Mouse (Mus musculus) cerebellum, postnatal 10 days (tissue): ENCODE measurements at regions not wholly inside any gene's neighbourhood (a gene's known extent, or its start where the extent isn't known, plus 50 kb on each side); places are given as distances from the start of the nearest gene placed in this dataset.

ENCODE experiments used
- DNase-seq, 2 experiments: peaks; one replicate each; pipeline ENCODE4 v3.0.0; 2021; ENCODE audit warnings: mixed read lengths in 2 of 2

DNA sequence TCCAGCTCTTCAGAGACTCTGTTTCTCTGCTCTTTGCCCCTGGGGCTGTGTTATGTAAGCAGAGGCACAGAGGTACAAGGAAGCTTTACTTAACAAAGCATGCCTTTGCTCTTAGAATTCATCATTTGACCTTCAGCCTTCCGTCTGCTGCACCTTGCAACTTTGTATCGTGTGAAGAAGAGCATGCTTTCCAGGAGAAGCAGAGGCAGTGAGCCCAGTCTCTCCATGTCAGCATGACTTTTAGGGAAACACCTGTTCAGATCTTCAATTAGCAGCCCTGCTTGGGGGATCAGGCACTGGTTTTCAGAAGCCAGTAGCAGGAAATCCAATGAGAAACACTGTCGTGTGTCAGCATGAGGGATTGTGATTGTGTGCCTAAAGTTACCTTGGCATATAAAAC is 226.7 kb downstream of the Abcc12 start:
- DNase-seq, result peak; percentile 43 to 50

DNA sequence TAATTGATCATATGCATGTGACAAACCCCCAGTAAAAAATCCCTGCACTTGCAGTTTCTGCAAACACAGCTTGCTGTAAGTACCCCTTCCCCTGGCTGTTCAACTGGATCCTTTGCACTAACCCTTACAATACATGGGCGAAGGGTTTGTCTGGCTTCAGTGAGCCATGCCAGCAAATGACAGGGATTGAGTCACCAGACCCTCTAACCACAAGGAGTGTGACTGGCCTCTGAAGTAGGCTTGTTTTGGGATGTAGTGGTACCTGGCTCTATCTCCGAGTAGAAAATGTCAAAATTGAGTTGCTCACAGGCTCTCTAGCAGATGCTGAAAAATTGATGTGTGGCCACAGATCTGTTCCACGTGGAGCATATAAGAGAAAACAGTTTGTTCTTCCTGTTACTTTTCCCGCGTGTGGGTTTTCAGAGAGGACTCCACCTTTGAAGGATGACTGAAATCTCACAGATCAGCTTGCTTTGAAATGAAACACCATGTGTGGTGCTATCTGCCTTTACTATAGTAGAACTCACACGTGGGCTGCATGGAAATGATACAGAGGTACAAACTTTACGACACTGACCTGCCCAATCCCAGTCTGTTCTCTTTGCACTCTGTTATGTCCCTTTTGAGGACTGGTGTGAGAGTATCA is 228.8 kb downstream of the Abcc12 start:
- DNase-seq, result no peak

GRCm38 (mm10) chr8:86350128-86350527 is 230.4 kb downstream of the Abcc12 start:
- DNase-seq, result no peak

GRCm38 (mm10) chr8:86342016-86342684 is 238.3 kb downstream of the Abcc12 start:
- no peak for DNase-seq

DNA sequence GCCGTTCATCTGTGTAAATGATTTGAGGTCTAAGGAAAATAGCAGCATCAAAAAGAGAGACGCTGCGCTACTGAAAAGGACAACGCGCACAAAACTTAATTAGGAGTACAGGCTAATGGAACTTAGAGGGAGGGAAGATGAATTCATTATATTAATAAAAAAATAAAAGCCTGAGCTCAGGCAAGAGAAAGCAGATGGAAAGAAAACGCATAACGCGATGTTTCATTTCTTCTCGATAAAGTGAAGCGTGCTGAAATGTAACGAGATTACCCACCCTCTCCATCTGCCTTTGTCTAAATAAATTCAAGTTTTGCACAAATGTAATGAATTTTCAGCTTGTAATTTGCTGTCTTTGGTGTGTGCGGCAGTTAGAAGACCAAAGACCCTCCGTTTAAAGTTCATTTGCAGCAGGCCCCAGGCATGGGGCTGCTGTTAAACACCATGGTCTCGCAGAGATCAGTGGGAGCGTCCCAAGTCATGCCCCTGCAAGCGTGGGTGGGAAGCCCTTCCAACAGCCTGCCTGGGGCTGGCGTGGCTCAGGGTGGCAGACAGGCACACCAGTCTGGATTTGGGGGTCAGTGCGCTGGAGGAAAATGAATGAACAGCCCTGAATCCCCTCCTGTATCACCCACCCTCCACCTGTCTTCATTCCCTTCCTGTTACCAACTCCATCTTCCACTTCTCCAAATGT is 241.8 kb downstream of the Abcc12 start:
- peak in 1 of 2 experiments; percentile 16 for DNase-seq

GRCm38 (mm10) chr8:86331383-86331782 is 249.1 kb downstream of the Abcc12 start:
- no peak for DNase-seq

- DNase-seq, result peak; percentile 59 to 67
These were observed 251.9 kb downstream of the Abcc12 start for GRCm38 (mm10) chr8:86328626-86329025.

DNA sequence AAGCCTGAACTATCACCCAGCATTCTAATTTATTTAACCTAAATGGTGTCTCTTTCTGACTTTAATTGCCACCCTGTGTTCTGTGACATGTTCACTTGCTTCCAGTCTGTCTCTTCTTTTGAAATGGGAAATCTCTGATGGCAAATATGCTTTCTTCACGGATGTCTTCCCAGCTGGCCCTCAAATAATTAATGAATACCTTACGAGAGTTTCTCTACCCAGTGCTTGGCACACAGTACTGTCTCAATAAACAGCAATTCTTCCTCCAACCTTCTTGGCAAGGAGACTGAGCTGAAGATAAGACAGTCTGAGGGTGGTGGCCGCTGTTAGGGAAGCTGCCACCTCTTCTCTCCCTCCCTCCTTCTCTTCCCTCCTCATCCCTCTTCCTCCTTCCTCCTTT is 252.5 kb downstream of the Abcc12 start:
- DNase-seq, result no peak

DNA sequence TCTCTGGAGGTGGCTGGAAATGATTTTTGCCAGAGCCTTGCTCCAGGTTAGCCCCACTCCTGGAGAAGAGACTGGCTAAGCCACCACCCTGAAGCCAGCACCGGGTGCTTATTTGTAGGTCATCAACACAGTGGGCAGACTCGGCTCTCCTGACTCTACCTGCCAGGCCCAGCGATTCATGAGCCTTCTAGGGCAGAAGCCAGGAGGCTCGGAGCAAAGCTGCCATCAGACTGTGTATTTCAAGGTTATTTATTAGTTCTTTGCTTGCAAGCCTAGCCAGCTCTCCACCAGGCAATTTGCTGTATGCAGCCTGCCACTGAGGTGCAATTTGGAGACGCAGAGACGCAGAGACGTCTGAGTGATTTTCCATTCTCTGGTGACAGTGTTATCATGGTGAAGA is 255.4 kb downstream of the Abcc12 start:
- DNase-seq, result peak in 1 of 2 experiments; percentile 45

GRCm38 (mm10) chr8:86324542-86324941 is 255.9 kb downstream of the Abcc12 start:
- DNase-seq, result no peak

GRCm38 (mm10) chr8:86323823-86324222 is 256.7 kb downstream of the Abcc12 start:
- DNase-seq, result no peak

GRCm38 (mm10) chr8:86322494-86322893 is 258.0 kb downstream of the Abcc12 start:
- DNase-seq, result no peak

DNA sequence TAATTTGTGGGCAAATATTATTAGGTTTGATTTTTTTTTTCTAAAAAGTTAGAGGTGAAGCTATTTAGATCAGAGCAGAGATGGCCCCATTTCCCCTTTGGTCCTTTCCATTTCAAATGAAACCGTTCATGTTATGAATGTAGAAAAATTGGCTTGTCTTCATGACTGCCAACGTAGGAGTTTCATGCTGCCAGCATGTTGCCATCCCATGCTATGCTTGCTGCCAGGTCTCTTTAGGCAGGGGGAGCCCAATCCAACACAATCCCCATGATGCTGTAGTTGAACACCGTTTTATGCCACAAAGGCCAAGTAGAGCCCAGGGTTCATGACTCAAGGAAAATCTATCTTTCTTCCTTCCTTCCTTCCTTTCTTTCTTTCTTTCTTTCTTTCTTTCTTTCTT is 259.5 kb downstream of the Abcc12 start:
- DNase-seq, result peak in 1 of 2 experiments; percentile 64

- no peak for DNase-seq
These were observed 262.0 kb downstream of the Abcc12 start for GRCm38 (mm10) chr8:86318531-86318930.

DNA sequence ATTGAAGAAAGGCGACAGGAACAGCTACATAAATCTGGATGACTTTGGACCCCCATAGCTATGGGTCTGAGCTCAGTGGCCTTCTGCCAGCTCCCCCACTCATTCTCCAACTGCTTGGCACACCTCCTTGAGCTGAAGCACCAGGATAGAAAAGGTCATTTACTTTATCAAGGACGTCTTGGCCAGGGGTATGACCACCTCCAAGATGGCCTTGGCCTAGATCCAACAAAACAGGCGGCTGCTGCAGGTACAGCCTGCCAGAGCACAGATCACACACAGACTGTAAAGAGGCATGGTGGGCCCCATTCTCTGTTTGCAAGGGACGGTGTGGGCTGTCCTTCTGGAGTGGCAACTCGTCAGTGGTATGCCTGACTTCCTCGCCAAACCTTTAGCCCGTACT is 264.2 kb downstream of the Abcc12 start:
- DNase-seq, result peak; percentile 94 to 95

- no peak for DNase-seq
These were observed 271.0 kb downstream of the Abcc12 start for GRCm38 (mm10) chr8:86309460-86309859.

DNA sequence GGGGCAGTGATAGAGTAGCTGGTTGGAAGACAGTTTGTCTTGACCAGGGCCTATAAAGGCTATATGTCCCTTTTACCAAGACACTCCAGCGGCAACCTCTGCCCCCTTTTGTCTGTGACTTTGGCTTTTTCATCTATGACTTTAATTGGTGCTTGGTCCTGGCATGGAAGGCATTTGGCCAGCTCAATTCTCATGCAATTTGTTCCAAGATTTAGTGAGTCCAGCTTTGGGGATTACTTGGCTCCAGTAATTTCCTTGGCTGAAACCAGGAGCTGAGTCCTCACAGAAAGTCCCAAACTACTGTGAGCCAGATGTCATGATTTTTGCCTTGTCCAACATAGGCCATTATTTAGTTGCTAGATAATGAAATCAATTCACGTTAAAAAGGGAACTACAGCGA is 273.1 kb downstream of the Abcc12 start:
- peak; percentile 82 to 84 for DNase-seq

DNA sequence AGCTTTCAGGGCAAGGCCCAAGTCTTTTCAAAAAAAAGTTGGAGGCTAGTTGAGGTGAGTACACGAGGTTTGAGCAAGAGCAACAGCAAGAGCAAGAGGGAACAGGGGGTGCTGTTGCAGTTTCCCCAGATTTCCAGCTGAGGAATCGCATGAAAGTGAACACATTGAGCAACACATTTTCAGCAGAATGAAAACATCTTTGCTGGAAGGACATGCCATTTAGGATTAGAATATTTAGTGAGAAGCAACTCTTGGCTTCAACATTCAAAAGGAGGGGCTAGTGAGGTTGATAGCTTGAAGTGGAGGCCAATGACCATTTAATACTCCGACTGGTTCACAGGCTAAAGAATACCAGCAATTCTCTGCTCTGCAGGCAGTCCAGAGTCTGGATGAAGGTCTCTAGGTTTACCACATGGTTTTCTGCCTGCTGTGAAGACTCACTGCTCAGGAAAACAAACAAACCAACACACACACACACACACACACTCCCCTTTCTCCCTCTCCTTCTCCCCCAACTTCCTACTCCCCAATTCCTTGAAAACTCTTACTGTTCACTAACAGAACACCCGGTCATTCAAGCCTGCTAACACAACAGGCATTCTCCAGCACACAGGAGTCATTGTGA is 278.5 kb downstream of the Abcc12 start:
- DNase-seq, result no peak

DNA sequence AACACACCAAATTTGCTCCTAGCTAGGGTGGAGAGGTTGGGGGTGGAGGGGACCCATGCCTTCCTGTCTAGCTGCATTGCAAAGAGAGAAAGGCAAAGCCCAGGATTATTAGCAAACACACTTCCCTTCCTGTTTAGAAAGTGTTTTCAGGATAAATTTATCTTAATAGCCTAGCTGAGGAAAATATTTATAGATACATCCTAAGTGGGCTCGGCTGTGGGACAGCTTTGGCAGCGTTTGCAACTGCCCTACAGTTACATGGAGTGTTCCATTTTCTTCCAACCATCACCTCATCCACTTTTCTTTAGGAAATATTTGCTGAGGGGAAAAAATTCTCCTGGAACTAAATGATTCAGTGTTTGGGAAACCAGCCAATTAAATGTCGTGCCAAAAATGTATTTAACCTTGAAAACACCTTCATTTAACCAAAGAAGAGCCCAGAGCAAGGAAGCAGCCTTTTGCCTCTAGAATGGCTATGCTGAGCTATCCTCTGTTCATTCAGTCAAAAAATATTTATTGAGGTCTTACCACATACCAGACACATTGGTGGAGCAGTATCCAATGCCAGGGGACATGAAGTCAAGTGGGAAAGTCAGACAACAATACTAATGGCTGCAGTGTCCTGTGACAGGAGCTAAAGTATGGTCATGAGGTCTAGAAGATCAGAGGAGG is 291.6 kb downstream of the Abcc12 start:
- no peak for DNase-seq

DNA sequence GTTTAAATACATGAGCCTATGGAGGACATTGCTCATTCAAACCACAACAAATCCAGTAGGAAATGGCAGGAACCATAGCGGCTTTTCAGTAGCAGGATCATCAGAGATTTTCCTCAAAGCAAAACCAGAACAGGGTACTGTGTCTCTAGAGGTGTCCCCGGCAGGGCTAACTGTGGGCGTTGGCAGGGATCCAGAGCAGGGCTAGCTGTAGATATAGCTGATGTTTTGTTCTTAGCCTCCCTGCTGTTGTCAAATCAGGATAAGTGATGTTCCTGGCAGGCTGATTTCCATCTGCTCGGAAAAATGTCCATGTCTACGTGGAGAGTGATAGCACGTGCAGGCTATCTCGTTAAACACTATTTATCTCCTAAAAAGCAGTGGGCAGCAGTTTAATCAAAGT is 297.6 kb downstream of the Abcc12 start:
- DNase-seq, result peak; percentile 67 to 74

- peak; percentile 47 to 48 for DNase-seq
These were observed 300.3 kb downstream of the Abcc12 start for GRCm38 (mm10) chr8:86280093-86280721.

GRCm38 (mm10) chr8:86275699-86276098 is 304.8 kb downstream of the Abcc12 start:
- no peak for DNase-seq
